Mouse (Mus musculus): ENCODE measurements around the gene Gm281. TPM values are rescaled to one million over a fixed set of nuclear protein-coding genes. Genes with fewer than 3 reads are reported as not detected.

The Gm281 gene
- polyA plus RNA-seq, 2 experiments from 2014 or later: not detected

- no peak for ATAC-seq
Observed at GRCm38 (mm10) chr14:13812801-13813479, 101.3 kb downstream of the Gm281 start.

GRCm38 (mm10) chr14:13790446-13790845 lies 123.8 kb downstream of the Gm281 start:
- ATAC-seq: no peak

DNA sequence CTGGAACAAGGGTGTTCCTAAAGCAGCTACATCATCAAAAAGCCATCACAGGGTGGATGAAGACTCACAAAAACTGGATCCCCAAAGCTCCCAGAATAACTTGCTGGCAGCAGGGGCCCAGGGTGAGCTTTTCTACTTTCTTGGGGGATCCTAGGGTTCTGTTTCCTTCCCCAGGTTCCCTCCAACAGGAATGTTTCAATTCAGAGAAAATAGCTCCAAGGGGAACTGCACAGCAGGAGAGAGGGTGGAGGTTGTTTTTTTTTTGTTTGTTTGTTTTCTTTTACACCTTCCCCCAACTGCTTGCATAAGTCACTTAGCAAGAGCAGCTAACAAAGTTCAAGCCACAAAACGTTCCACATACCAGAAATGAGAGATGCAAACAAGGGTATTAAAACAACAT lies 124.3 kb downstream of the Gm281 start:
- ATAC-seq: no peak

GRCm38 (mm10) chr14:13782970-13783369 lies 131.3 kb downstream of the Gm281 start:
- no peak for ATAC-seq

DNA sequence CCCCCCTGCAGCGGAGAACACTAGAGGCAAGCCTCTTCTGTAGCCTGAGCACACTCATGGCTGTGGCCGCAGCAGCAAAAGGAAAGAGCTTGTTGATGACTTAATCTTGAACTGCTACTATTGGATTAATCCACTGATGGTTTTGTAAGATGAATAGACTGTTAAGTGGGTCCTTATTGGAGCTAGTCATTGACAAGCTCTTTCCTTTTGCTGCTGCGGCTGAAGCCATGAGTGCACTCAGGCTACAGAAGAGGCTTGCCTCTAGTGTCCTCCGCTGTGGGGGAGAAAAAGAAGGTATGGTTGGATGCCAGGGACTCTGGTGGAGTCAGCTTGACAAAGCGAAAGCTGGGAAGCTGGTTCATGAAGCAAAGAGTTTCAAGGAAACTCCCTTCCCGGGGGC lies 135.9 kb downstream of the Gm281 start:
- ATAC-seq: no peak

DNA sequence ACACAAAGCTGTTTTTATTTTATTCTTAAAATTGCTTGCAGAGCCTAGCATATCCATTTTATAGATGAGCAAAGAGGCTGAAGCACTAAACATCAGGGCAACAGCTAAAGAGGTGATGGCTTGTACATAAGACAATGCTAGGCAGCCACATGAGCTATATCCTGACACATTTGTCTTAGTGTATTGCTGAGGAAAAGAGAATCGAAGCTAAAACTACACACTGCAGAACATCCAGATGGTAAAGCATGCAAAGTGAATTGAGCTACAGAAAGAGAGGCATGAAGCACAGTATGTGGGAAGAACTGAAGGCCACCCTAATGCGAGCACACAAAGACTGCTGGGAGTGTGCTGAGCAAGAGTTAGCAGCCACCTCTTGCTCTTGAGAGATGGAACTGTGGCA lies 143.1 kb downstream of the Gm281 start:
- ATAC-seq: no peak

DNA sequence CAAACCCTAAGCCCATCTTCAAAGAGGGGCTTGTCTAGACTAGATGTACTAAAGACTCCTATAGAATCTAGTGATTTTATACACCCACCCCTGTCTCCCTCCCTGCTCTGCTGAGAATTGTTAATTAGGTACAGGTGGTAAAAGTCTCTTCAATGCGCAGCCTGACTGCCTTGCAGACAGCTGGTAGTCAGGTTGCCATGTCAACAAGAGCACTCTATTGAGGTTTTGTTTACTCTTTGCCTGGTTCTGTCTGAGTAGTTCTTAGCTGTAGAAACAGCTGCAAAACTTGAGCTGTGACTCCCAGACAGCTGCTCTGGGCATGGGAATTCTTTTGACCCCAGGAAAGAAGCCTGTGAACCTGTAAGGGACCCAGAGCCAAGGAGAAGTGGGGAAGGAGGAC lies 143.6 kb downstream of the Gm281 start:
- no peak for ATAC-seq

Other genes starting within 250 kb of the Gm281 start
- gene Sntn, start 243.6 kb downstream of the Gm281 start, polyA plus RNA-seq (2017; shearing (Covaris generic)): not detected
- gene Atxn7, start 47.0 kb upstream of the Gm281 start, polyA plus RNA-seq (2017; shearing (Covaris generic)): 10 to 100 TPM; 12.0 to 13.9 TPM
- 100 to 1,000 TPM; 113 to 135 TPM for gene Thoc7, start 47.4 kb upstream of the Gm281 start, polyA plus RNA-seq (2017; shearing (Covaris generic))
- gene Psmd6, start 206.5 kb upstream of the Gm281 start, polyA plus RNA-seq (2017; shearing (Covaris generic)): 100 to 1,000 TPM; 126 to 136 TPM

All from CD4-positive, CD25-positive, alpha-beta regulatory T cell, adult 4 months (primary cell).